Mouse (Mus musculus) kidney, embryonic 14.5 days (tissue): ENCODE measurements around the gene Gm42372. TPM values are rescaled to one million over a fixed set of nuclear protein-coding genes. Genes with fewer than 3 reads are reported as not detected.

Experiments used
- ATAC-seq: fragments of 200-750 bp; cut with Nextera tagmentation; 2 replicates; pipeline ENCODE4 v1.8.0; 2017; ENCODE audit warnings: moderate number of reproducible peaks, mild to moderate bottlenecking, moderate TSS enrichment, moderate library complexity; ENCODE audit not compliant: low FRiP score, low TSS enrichment
- H3K27ac ChIP-seq: fragments of 300-500 bp; sonication (generic); 2 replicates; pipeline ENCODE4 v1.5.1; 2014; ENCODE audit warnings: low read depth, mild to moderate bottlenecking, low read length, moderate library complexity, mixed read lengths
- H3K27me3 ChIP-seq: fragments of 300-500 bp; sonication (generic); 2 replicates; pipeline ENCODE4 v1.6.1; 2014; ENCODE audit warnings: mild to moderate bottlenecking, low read length; ENCODE audit not compliant: control insufficient read depth, insufficient read depth
- H3K36me3 ChIP-seq: fragments of 300-500 bp; sonication (generic); 2 replicates; pipeline ENCODE4 v1.6.1; 2014; ENCODE audit warnings: low read length, mixed read lengths; ENCODE audit not compliant: control insufficient read depth, insufficient read depth
- H3K4me1 ChIP-seq: fragments of 300-500 bp; sonication (generic); 2 replicates; pipeline ENCODE4 v1.6.1; 2014; ENCODE audit warnings: low read length, mixed read lengths; ENCODE audit not compliant: control insufficient read depth, insufficient read depth
- H3K4me2 ChIP-seq: fragments of 300-500 bp; sonication (generic); replicated peaks from 2 replicates; pipeline ENCODE4 v1.6.1; 2014; ENCODE audit warnings: low read depth, mild to moderate bottlenecking, low read length
- H3K4me3 ChIP-seq: fragments of 300-500 bp; sonication (generic); 2 replicates; pipeline ENCODE4 v1.5.1; 2014; ENCODE audit warnings: mild to moderate bottlenecking, low read length
- H3K9ac ChIP-seq: fragments of 300-500 bp; sonication (generic); 2 replicates; pipeline ENCODE4 v1.6.1; 2014; ENCODE audit warnings: low read depth, mild to moderate bottlenecking, low read length, moderate library complexity
- H3K9me3 ChIP-seq: fragments of 300-500 bp; sonication (generic); 2 replicates; pipeline ENCODE4 v1.6.1; 2016; ENCODE audit warnings: low read length; ENCODE audit not compliant: control insufficient read depth
- WGBS: fragments of 180-500 bp; shearing (Covaris S2); extraction: QIAGEN DNeasy Blood & Tissue Kit; methylation state at CpG from one replicate; pipeline ENCODE4 v1.1.7; 2014; 5-methylcytosine and 5-hydroxymethylcytosine counted together
- polyA plus RNA-seq: library from polyadenylated mRNA; unstranded; fragments of >200 nt; fragmentation: Nextera tagmentation; extraction: Ambion mirVana; gene quantifications from 2 replicates; pipeline ENCODE4 v1.2.1, GENCODE M21; 2014

Gm42372 gene
- polyA plus RNA-seq, 1 experiment from 2014 or later = 0.47 TPM

DNA sequence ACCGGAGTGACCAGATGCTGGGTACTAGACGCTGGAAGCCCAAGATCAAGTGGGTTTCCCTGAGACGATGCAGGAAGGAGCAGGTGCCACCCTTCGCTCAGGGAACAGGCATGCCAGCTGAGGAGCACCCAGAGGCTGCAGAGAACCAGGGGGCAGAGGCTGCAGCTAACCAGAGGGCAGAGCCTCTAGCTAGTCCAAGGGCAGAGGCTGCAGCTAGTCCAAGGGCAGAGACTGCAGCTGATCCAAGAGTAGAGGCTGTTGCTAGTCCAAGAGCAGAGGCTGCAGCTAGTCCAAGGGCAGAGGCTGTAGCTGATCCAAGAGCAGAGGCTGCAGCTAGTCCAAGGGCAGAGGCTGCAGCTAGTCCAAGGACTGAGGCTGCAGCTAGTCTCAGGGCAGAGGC lies 12.5 kb downstream of the Gm42372 start:
- Histone ChIP-seq H3K4me1 (peaks cover 31% of the 10 kb centered on the region), H3K27ac (no peak overlapping the region), H3K36me3 (peaks cover 32% of the 10 kb centered on the region), H3K4me2 (peak overlapping the region; percentile 83), H3K4me3 (peak overlapping the region; percentile 78), H3K9ac (peak overlapping the region; percentile 81), H3K27me3 (no peaks in the 10 kb centered on the region), H3K9me3 (no peaks in the 10 kb centered on the region)
- no peak for ATAC-seq
- 77% methylated on average over 4 of the region's 4 CpGs for WGBS

DNA sequence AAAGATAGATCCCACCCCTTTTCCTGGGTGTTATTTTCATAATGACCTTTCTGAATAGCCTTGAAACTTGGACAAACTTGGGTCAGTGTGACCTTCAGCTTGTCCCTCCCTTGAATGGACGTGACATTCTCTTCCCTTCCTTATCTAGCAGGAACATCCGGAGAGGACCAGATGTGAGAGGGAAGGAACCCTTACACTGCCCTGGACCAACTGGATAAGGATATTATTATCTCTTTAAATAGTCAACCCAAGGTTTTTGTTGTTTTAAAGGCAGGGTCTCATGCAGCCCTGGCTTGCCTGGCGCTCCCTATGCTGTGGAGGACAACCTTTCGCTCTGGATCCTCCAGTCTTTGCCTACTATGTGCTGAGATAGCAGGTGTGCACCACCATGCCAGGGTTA lies 16.3 kb downstream of the Gm42372 start:
- WGBS = 74% methylated on average over 4 of the region's 4 CpGs
- no peaks in the 10 kb centered on the region for H3K27me3 ChIP-seq
- no peak overlapping the region for H3K27ac ChIP-seq
- H3K9ac ChIP-seq = no peak overlapping the region
- H3K36me3 ChIP-seq = peaks cover 48% of the 10 kb centered on the region
- no peak overlapping the region for H3K4me3 ChIP-seq
- no peaks in the 10 kb centered on the region for H3K9me3 ChIP-seq
- no peak overlapping the region for H3K4me2 ChIP-seq
- peaks cover 18% of the 10 kb centered on the region for H3K4me1 ChIP-seq
- no peak for ATAC-seq

- peaks cover 18% of the 10 kb centered on the region for H3K4me1 ChIP-seq
- H3K36me3 ChIP-seq = peaks cover 52% of the 10 kb centered on the region
- no peak overlapping the region for H3K4me2 ChIP-seq
- H3K4me3 ChIP-seq = no peak overlapping the region
- no peak overlapping the region for H3K9ac ChIP-seq
- no peak overlapping the region for H3K27ac ChIP-seq
- WGBS = 29% methylated on average over 4 of the region's 4 CpGs
- H3K9me3 ChIP-seq = no peaks in the 10 kb centered on the region
- no peak for ATAC-seq
- no peaks in the 10 kb centered on the region for H3K27me3 ChIP-seq
These were observed 16.8 kb downstream of the Gm42372 start for GRCm38 (mm10) chr7:16999650-17000049.

DNA sequence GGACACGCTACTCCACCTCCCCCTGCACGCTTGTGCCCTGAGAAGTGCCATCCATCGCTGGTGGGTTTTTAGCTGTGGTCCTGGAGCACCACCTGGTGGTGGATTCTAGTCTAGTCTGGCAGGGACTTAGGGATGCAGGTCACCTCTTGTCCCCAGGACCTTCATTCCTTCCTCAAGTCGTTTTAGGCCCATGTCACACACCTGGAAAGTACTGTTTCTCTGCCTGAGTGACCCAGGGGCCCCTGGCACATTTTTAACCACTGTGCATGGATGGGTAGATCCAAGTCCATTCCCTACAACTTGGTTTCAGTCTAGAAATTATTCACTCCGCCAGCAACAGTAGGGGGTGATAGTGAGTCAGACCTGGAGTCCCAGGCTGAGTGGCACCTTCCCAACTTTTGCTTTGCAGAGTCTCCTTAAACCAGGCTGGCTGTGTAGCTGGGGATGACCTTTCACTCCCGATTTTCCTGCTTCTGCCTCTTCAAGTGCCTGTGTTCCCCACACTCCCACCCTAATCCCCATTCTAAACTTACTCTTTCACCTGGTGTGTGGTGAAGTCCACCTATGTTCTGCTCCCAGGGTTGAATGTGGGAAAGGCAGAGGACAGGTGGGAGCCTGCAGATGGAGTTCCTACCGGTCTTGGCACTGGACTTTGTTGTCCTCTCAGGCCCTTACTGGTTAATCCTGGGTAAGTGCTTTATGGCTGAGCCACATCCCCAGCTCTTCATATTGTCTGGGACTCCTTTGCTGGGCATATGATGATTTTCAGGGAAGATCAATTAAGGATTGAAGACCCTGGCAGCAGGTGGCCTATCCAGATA lies 19.7 kb downstream of the Gm42372 start:
- no peak overlapping the region for H3K4me3 ChIP-seq
- WGBS = 15% methylated on average over 7 of the region's 7 CpGs
- H3K36me3 ChIP-seq = peaks cover 74% of the 10 kb centered on the region
- no peaks in the 10 kb centered on the region for H3K9me3 ChIP-seq
- no peak overlapping the region for H3K4me2 ChIP-seq
- H3K27me3 ChIP-seq = no peaks in the 10 kb centered on the region
- no peak overlapping the region for H3K27ac ChIP-seq
- H3K9ac ChIP-seq = no peak overlapping the region
- peak; percentile 72 for ATAC-seq
- H3K4me1 ChIP-seq = no peaks in the 10 kb centered on the region

DNA sequence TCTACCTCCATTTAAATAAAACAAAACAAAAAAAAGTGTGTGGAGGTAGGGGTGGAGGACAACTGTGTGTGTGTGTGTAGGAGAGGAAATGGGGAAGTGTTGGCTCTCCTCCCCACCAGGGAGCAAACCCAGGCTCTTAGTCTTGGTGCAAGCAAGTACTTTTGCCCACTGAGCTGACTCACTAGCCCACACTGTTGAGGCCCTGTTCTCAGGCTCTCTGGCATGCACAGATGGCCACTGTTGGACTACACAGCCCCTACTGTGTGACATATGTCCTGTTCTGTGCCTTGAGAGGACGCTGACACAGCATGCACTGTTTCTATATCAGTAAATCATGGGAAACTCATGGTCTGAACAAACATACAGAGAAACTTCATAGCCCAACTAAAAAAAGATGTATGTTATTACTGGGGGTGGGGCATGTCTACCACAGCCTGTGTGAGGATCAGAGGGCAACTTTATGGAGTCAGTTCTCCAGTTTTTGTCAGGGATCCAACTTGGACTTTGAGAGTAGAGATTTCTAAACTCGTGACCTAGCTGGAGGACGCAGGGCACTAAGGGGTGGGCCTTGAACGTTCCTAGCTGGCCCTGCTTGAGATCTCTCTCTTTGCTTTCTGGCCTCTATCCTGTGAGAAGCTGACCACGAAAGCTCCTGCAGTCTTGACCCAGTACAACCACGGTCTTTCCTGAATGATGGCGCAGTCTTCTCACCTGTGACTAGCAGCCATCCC lies 20.5 kb downstream of the Gm42372 start:
- 73% methylated on average over 7 of the region's 7 CpGs for WGBS
- Histone ChIP-seq H3K4me1 (no peaks in the 10 kb centered on the region), H3K36me3 (peaks cover 74% of the 10 kb centered on the region), H3K9me3 (no peaks in the 10 kb centered on the region), H3K9ac (no peak overlapping the region), H3K27ac (peak overlapping the region; percentile 14; the same call in 1 of the 2 replicates), H3K4me3 (no peak overlapping the region), H3K4me2 (no peak overlapping the region), H3K27me3 (no peaks in the 10 kb centered on the region)
- ATAC-seq = no peak

DNA sequence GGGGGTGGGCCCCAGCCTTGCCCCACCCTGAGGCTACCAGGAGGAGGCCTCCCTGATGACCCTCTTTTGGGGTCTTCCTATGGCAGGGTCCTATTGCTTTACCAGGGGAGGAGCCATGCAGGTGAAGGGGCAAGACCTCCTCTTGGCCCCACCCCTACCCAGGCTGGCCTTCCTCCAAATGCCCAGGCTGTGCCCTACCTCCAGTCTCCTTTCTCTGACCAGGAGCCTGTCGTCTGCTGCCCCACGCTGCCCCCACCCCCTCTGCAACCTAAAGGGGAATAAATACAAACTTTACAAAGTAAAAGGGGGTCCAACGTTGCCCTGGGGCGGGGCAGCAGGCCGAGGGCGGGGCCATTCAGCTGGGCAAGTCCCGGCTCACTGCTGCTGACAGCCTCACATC lies 21.8 kb downstream of the Gm42372 start:
- WGBS = 83% methylated on average over 7 of the region's 7 CpGs
- ATAC-seq = no peak
- Histone ChIP-seq H3K9me3 (no peaks in the 10 kb centered on the region), H3K27me3 (no peaks in the 10 kb centered on the region), H3K4me1 (no peaks in the 10 kb centered on the region), H3K27ac (no peak overlapping the region), H3K36me3 (peaks cover 76% of the 10 kb centered on the region), H3K4me2 (no peak overlapping the region), H3K4me3 (no peak overlapping the region), H3K9ac (no peak overlapping the region)

DNA sequence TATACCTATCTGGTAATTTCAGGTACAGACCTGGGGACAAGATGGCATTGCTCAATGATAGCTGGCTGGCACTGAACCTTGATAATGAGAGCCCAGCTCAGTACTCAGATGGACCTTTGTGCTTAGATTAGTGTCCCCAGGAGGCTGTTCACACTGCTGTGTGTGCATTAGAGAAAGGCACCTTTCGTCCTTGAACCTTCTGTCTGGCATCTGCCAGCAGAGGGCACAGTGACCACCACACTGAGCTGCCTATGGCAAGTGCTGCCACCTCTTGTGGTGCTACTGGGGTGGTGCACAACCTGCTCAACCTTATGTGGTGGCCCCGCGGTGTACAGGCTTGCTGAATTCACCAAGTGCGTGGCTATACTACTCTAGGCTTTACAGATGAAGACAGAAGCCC lies 24.4 kb downstream of the Gm42372 start:
- 83% methylated on average over 4 of the region's 4 CpGs for WGBS
- no peak for ATAC-seq

DNA sequence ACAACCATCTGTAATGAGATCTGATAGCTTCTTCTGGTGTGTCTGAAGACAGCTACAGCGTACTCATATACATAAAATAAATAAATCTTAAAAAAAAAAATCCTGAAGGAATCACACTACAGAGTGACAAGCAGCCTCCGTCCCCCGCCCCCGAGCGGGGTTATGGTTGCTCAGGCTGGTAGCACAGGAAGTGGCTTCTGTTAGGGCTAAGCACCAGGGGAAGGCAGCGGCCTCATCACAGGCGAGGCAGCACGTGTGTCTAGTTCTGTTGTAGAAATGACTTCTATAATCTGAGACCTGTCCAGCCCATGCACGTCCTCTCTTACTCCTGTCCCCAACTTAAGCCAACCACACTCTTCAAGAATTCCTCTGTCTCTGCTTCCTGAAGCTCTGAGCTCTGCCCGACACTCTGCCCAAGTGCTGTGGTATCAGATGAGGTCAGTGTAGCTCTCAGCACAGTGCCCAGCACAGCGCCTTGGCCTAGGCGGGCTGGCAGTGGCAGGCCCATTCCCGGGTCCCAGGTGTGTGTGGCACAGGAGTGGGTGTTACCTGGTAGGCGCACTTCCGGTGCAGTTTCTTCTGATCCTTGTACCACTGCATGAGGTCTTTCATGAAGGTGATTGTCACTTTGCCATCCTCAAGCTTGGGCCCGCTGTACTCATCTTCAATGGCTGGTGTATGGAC lies 26.6 kb downstream of the Gm42372 start:
- Histone ChIP-seq H3K9ac (no peak overlapping the region; the same call in 1 of the 2 replicates), H3K4me2 (no peak overlapping the region), H3K9me3 (no peaks in the 10 kb centered on the region), H3K4me3 (no peak overlapping the region), H3K27me3 (no peaks in the 10 kb centered on the region), H3K27ac (no peak overlapping the region), H3K36me3 (peaks cover 100% of the 10 kb centered on the region), H3K4me1 (no peaks in the 10 kb centered on the region)
- no peak for ATAC-seq
- 92% methylated on average over 16 of the region's 16 CpGs for WGBS

More for the DNA sequence above, 24.4 kb downstream of the Gm42372 start:
- Histone ChIP-seq H3K27me3 (no peaks in the 10 kb centered on the region), H3K4me2 (no peak overlapping the region), H3K4me3 (no peak overlapping the region), H3K27ac (no peak overlapping the region), H3K4me1 (no peaks in the 10 kb centered on the region), H3K9ac (no peak overlapping the region), H3K36me3 (peaks cover 87% of the 10 kb centered on the region), H3K9me3 (no peaks in the 10 kb centered on the region)

- H3K9me3 ChIP-seq = no peaks in the 10 kb centered on the region
- peaks cover 100% of the 10 kb centered on the region for H3K36me3 ChIP-seq
- no peak overlapping the region for H3K4me2 ChIP-seq
- no peak overlapping the region; the same call in 1 of the 2 replicates for H3K9ac ChIP-seq
- H3K27ac ChIP-seq = no peak overlapping the region
- no peaks in the 10 kb centered on the region for H3K4me1 ChIP-seq
- WGBS = 90% methylated on average over 5 of the region's 5 CpGs
- H3K4me3 ChIP-seq = no peak overlapping the region
- H3K27me3 ChIP-seq = no peaks in the 10 kb centered on the region
- ATAC-seq = no peak
These were observed 27.1 kb downstream of the Gm42372 start for GRCm38 (mm10) chr7:17010010-17010347.
